Comparison of ENCODE assay signal across 10 mouse cellular contexts in the genomic region with DNA sequence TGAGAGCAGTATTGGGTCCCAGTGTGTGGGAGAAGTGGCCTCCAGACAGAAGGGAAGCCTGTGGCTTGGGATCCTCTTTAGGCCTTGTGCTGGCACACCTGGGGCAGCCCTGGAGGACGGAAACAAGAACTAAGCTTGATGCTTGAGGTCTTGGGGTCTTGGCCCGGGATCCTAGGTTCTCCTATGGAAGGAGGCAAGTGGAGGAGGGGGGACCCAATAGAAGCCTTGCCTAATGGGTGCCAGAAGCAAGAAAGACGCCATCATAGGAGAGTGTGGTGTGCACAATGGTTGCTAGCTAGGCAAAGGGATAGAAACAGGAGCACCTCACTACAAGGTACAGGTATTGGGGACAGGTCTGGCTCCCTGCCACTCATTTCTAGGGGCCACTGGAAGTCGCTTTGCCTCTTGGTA. TPM values are rescaled to one million over a fixed set of nuclear protein-coding genes. Genes with fewer than 3 reads are reported as not detected.
DNase-seq lines count a peak whose midpoint lies in the region; ATAC-seq lines count a peak whose summit lies in the region.
"Had no signal": no experiment of that assay in that cellular context is flagged by ENCODE, and none has a peak within 500 bp of the region (broad histone marks: within the 10 kb centered on the region; RNA-seq: fewer than 3 reads in every experiment).

No protein-coding gene starts in this region.

- H3K4me2 ChIP-seq in kidney, embryonic 16.5 days (replicated peaks; ENCODE audit: low read depth, low read length), result no peak overlapping the region
- H3K4me2 ChIP-seq in forebrain, embryonic 14.5 days (ENCODE audit: low read length), result peak overlapping the region; percentile 88
- H3K4me2 ChIP-seq in limb, embryonic 15.5 days, result no peak overlapping the region

- no peak overlapping the region for H3K4me3 ChIP-seq in kidney, embryonic 16.5 days (ENCODE audit: low read length)
- H3K4me3 ChIP-seq in forebrain, embryonic 14.5 days (ENCODE audit: low read depth, low read length), result no peak overlapping the region
- H3K4me3 ChIP-seq in limb, embryonic 15.5 days, result no peak overlapping the region
- H3K4me3 ChIP-seq: erythroblast, embryonic 14.5 days had no signal

- 49% methylated on average over 4 of the region's 4 CpGs for WGBS in kidney, embryonic 16.5 days
- WGBS in forebrain, embryonic 14.5 days, result 14% methylated on average over 4 of the region's 4 CpGs
- WGBS in limb, embryonic 15.5 days, result 51% methylated on average over 4 of the region's 4 CpGs

- peaks cover 4% of the 10 kb centered on the region for H3K36me3 ChIP-seq in kidney, embryonic 16.5 days (ENCODE audit: insufficient read depth, low read length)
- H3K36me3 ChIP-seq in forebrain, embryonic 14.5 days (ENCODE audit: control insufficient read depth, insufficient read depth, low read length), result peaks cover 12% of the 10 kb centered on the region
- H3K36me3 ChIP-seq in limb, embryonic 15.5 days, result peaks cover 11% of the 10 kb centered on the region

- no peaks in the 10 kb centered on the region for H3K9me3 ChIP-seq in kidney, embryonic 16.5 days (ENCODE audit: low read length)
- H3K9me3 ChIP-seq in forebrain, embryonic 14.5 days (replicated peaks; ENCODE audit: control insufficient read depth, low read length), result no peaks in the 10 kb centered on the region
- H3K9me3 ChIP-seq in limb, embryonic 15.5 days, result no peaks in the 10 kb centered on the region

- no peak for ATAC-seq in kidney, embryonic 16.5 days (ENCODE audit: low FRiP score, low TSS enrichment)
- ATAC-seq in forebrain, embryonic 14.5 days, result no peak
- no peak for ATAC-seq in limb, embryonic 15.5 days (ENCODE audit: insufficient number of reproducible peaks, low FRiP score, low TSS enrichment, low read depth)

- peak overlapping the region; percentile 86; the same call in 1 of the 2 replicates for H3K27ac ChIP-seq in kidney, embryonic 16.5 days (ENCODE audit: low read length)
- H3K27ac ChIP-seq in forebrain, embryonic 14.5 days (ENCODE audit: low read depth, low read length), result peak overlapping the region; percentile 100
- peak overlapping the region; percentile 94 for H3K27ac ChIP-seq in limb, embryonic 15.5 days
- H3K27ac ChIP-seq: macrophage had no signal

- H3K4me1 ChIP-seq in kidney, embryonic 16.5 days (ENCODE audit: insufficient read depth, low read length), result peaks cover 49% of the 10 kb centered on the region
- H3K4me1 ChIP-seq in forebrain, embryonic 14.5 days (ENCODE audit: control insufficient read depth, insufficient read depth, low read length), result peaks cover 50% of the 10 kb centered on the region
- H3K4me1 ChIP-seq in limb, embryonic 15.5 days, result peaks cover 63% of the 10 kb centered on the region

- H3K27me3 ChIP-seq in kidney, embryonic 16.5 days (ENCODE audit: insufficient read depth, low read length), result no peaks in the 10 kb centered on the region
- no peaks in the 10 kb centered on the region for H3K27me3 ChIP-seq in forebrain, embryonic 14.5 days (replicated peaks; ENCODE audit: control insufficient read depth, insufficient read depth, low read length)
- no peaks in the 10 kb centered on the region for H3K27me3 ChIP-seq in limb, embryonic 15.5 days

- no peak for DNase-seq in kidney, postnatal 14 days
- DNase-seq in Muller cell, postnatal 12 days (ENCODE audit: inconsistent ontology term), result peak; percentile 11
- peak; percentile 40 for DNase-seq in forebrain, embryonic 14.5 days (ENCODE audit: low spot score)
- no peak for DNase-seq in frontal cortex, postnatal 25 days (ENCODE audit: low spot score in 2 of 2)
- DNase-seq in testis, postnatal 14 days (ENCODE audit: low spot score), result no peak
- no peak for DNase-seq in gastrocnemius, postnatal 36 days

- intact Hi-C loops in gastrocnemius, postnatal 36 days (cut with DNase I), result no loop called here

- peak overlapping the region; percentile 38; the same call in 1 of the 2 replicates for H3K9ac ChIP-seq in kidney, embryonic 16.5 days (replicated peaks; ENCODE audit: low read length)
- peak overlapping the region; percentile 65 for H3K9ac ChIP-seq in forebrain, embryonic 14.5 days (ENCODE audit: low read length)
- no peak overlapping the region for H3K9ac ChIP-seq in limb, embryonic 15.5 days

RNA-seq across cellular contexts. Expression of a gene that starts 0.7 kb away (rescaled TPM):
- polyA plus RNA-seq in kidney, embryonic 16.5 days (2015; fragmentation: Nextera tagmentation; extraction: Ambion mirVana), result 8.7 and 10.8 TPM in 2 replicates
- polyA plus RNA-seq in forebrain, embryonic 14.5 days (2014; fragmentation: Nextera tagmentation; extraction: Ambion mirVana), result 36.2 and 36.6 TPM in 2 replicates
- 16.9 TPM in 2 replicates for polyA plus RNA-seq in limb, embryonic 15.5 days (2015; fragmentation: Nextera tagmentation; extraction: Ambion mirVana)
- 1 to 10 TPM; 1.8 to 2.1 TPM for total RNA-seq in gastrocnemius, postnatal 36 days (2021)

RNA-seq across cellular contexts. Expression of a gene that starts 25.4 kb away (rescaled TPM):
- 81.4 and 88.0 TPM in 2 replicates for polyA plus RNA-seq in kidney, embryonic 16.5 days (2015; fragmentation: Nextera tagmentation; extraction: Ambion mirVana)
- polyA plus RNA-seq in forebrain, embryonic 14.5 days (2014; fragmentation: Nextera tagmentation; extraction: Ambion mirVana), result 62.7 and 69.6 TPM in 2 replicates
- 43.4 and 45.0 TPM in 2 replicates for polyA plus RNA-seq in limb, embryonic 15.5 days (2015; fragmentation: Nextera tagmentation; extraction: Ambion mirVana)
- 10 to 100 TPM in 1 of 2 experiments, 1 to 10 TPM in 1; 7.8 to 11.3 TPM for total RNA-seq in gastrocnemius, postnatal 36 days (2021)

RNA-seq across cellular contexts. Expression of a gene that starts 49.0 kb away (rescaled TPM):
- polyA plus RNA-seq in kidney, embryonic 16.5 days (2015; fragmentation: Nextera tagmentation; extraction: Ambion mirVana), result 1,116 and 1,175 TPM in 2 replicates
- 772 and 935 TPM in 2 replicates for polyA plus RNA-seq in forebrain, embryonic 14.5 days (2014; fragmentation: Nextera tagmentation; extraction: Ambion mirVana)
- polyA plus RNA-seq in limb, embryonic 15.5 days (2015; fragmentation: Nextera tagmentation; extraction: Ambion mirVana), result 676 and 682 TPM in 2 replicates
- 10 to 100 TPM; 80.2 to 87.0 TPM for total RNA-seq in gastrocnemius, postnatal 36 days (2021)

Comparison
In these comparisons a context has a peak if more than half of its experiments do, and no peak if none do; other contexts are left out.
1. DNase-seq: peak in Muller cell, postnatal 12 days (single experiment) and forebrain, embryonic 14.5 days (single experiment); none in kidney, postnatal 14 days (single experiment), frontal cortex, postnatal 25 days (0 of 2), testis, postnatal 14 days (single experiment) and gastrocnemius, postnatal 36 days (0 of 2).
2. Peak in every context shown above with its lines, with median percentiles within 50 percentile points of each other: H3K27ac ChIP-seq.